Mouse (Mus musculus) kidney, embryonic 14.5 days (tissue): ENCODE results near the gene Adgrg1. TPM values are rescaled to one million over a fixed set of nuclear protein-coding genes. Genes with fewer than 3 reads are reported as not detected.
A peak's percentile ranks its signal among the peaks of the same experiment; 100 is the strongest.
"Not testable (repeated sequence)": the region's sequence is repeated elsewhere in the genome, so short reads cannot be mapped to it uniquely, and the experiment has no call there.

Experiments
- ATAC-seq: fragments of 200-750 bp; cut with Nextera tagmentation; 2 replicates; pipeline ENCODE4 v1.8.0; 2017; ENCODE audit warnings: moderate number of reproducible peaks, mild to moderate bottlenecking, moderate TSS enrichment, moderate library complexity; ENCODE audit not compliant: low FRiP score, low TSS enrichment
- H3K27ac ChIP-seq: fragments of 300-500 bp; sonication (generic); 2 replicates; pipeline ENCODE4 v1.5.1; 2014; ENCODE audit warnings: low read depth, mild to moderate bottlenecking, low read length, moderate library complexity, mixed read lengths
- H3K27me3 ChIP-seq: fragments of 300-500 bp; sonication (generic); 2 replicates; pipeline ENCODE4 v1.6.1; 2014; ENCODE audit warnings: mild to moderate bottlenecking, low read length; ENCODE audit not compliant: control insufficient read depth, insufficient read depth
- H3K36me3 ChIP-seq: fragments of 300-500 bp; sonication (generic); 2 replicates; pipeline ENCODE4 v1.6.1; 2014; ENCODE audit warnings: low read length, mixed read lengths; ENCODE audit not compliant: control insufficient read depth, insufficient read depth
- H3K4me1 ChIP-seq: fragments of 300-500 bp; sonication (generic); 2 replicates; pipeline ENCODE4 v1.6.1; 2014; ENCODE audit warnings: low read length, mixed read lengths; ENCODE audit not compliant: control insufficient read depth, insufficient read depth
- H3K4me2 ChIP-seq: fragments of 300-500 bp; sonication (generic); replicated peaks from 2 replicates; pipeline ENCODE4 v1.6.1; 2014; ENCODE audit warnings: low read depth, mild to moderate bottlenecking, low read length
- H3K4me3 ChIP-seq: fragments of 300-500 bp; sonication (generic); 2 replicates; pipeline ENCODE4 v1.5.1; 2014; ENCODE audit warnings: mild to moderate bottlenecking, low read length
- H3K9ac ChIP-seq: fragments of 300-500 bp; sonication (generic); 2 replicates; pipeline ENCODE4 v1.6.1; 2014; ENCODE audit warnings: low read depth, mild to moderate bottlenecking, low read length, moderate library complexity
- H3K9me3 ChIP-seq: fragments of 300-500 bp; sonication (generic); 2 replicates; pipeline ENCODE4 v1.6.1; 2016; ENCODE audit warnings: low read length; ENCODE audit not compliant: control insufficient read depth
- WGBS: fragments of 180-500 bp; shearing (Covaris S2); extraction: QIAGEN DNeasy Blood & Tissue Kit; methylation state at CpG from one replicate; pipeline ENCODE4 v1.1.7; 2014; 5-methylcytosine and 5-hydroxymethylcytosine counted together
- polyA plus RNA-seq: library from polyadenylated mRNA; unstranded; fragments of >200 nt; fragmentation: Nextera tagmentation; extraction: Ambion mirVana; gene quantifications from 2 replicates; pipeline ENCODE4 v1.2.1, GENCODE M21; 2014

Adgrg1 gene
- polyA plus RNA-seq, 1 experiment from 2014 or later, result 31.3 TPM

GRCm38 (mm10) chr8:95024387-95024786 is 49.8 kb downstream of the Adgrg1 start:
- no peak overlapping the region for H3K27ac ChIP-seq
- H3K4me3 ChIP-seq, result no peak overlapping the region
- no peaks in the 10 kb centered on the region for H3K4me1 ChIP-seq
- 62% methylated on average over 4 of the region's 4 CpGs for WGBS
- H3K27me3 ChIP-seq, result no peaks in the 10 kb centered on the region
- no peaks in the 10 kb centered on the region for H3K36me3 ChIP-seq
- ATAC-seq, result no peak
- no peaks in the 10 kb centered on the region; the same call in 1 of the 2 replicates for H3K9me3 ChIP-seq
- H3K4me2 ChIP-seq, result no peak overlapping the region
- H3K9ac ChIP-seq, result no peak overlapping the region

DNA sequence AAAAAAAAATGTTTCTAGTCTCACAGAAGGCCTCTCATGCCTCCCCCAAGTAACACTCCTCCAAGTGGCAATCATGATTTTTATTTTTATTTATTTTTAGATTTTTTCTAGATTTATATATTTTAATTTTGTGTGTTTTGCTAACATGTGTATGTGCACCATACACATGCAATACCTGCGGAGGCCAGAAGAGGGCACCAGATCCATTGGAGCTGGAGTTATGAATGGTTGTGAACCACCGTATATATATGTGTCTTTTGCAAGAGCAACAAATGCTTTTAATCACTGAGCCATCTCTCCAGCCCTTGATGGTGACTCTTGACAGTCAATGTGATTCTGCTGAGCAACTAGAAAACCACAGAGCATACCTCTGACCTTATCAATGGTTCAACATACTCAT is 50.9 kb downstream of the Adgrg1 start:
- H3K4me2 ChIP-seq, result no peak overlapping the region
- H3K9ac ChIP-seq, result no peak overlapping the region
- H3K4me1 ChIP-seq, result no peaks in the 10 kb centered on the region
- no peak overlapping the region for H3K4me3 ChIP-seq
- no peak overlapping the region for H3K27ac ChIP-seq
- ATAC-seq, result no peak
- H3K36me3 ChIP-seq, result no peaks in the 10 kb centered on the region
- H3K27me3 ChIP-seq, result no peaks in the 10 kb centered on the region
- H3K9me3 ChIP-seq, result no peaks in the 10 kb centered on the region; the same call in 1 of the 2 replicates
- 71% methylated on average over 2 of the region's 2 CpGs for WGBS

GRCm38 (mm10) chr8:95028391-95028790 is 53.8 kb downstream of the Adgrg1 start:
- ATAC-seq, H3K4me1 ChIP-seq: not testable (repeated sequence)
- 53% methylated on average over 7 of the region's 7 CpGs for WGBS

DNA sequence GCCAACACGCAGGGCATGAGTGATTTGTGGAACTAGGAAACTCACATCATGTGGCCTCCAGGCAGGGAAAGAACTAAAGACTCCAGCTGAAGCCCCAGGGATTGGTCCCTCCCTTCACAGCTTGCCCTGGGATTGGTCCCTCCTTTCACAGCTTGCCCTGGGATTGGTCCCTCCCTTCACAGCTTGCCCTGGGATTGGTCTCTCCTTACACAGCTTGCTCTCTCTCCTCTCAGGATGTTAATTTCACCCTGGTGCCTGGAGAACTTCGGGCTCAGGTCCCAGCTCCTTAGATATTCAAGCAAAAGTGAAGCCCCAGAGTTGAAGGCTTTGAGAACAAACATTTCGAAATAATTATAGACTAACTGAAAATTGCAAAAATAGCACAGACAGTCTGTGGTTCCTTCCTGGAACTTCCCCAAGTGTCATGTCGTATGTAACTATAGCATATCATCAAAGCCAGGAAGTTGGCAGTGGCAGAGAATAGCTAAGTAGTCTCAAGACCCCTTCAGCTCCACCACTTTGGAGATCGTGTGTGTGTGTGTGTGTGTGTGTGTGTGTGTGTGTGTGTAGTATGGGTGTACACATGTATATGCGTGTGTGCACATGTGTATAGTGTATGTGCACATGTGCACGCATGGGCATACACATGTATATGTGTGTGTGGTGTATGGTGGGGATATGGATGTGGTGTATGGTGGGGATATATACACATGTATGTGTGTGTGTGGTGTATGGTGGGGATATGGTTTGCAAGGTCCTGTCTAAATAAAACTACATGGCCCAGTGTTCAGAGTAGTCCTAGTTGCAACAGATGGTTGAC is 62.8 kb downstream of the Adgrg1 start:
- peak; percentile 78; the same call in 1 of the 2 replicates for ATAC-seq
- H3K4me1 ChIP-seq, result no peaks in the 10 kb centered on the region
- H3K4me3 ChIP-seq, result no peak overlapping the region
- no peaks in the 10 kb centered on the region for H3K27me3 ChIP-seq
- 62% methylated on average over 7 of the region's 7 CpGs for WGBS
- no peak overlapping the region for H3K4me2 ChIP-seq
- H3K9me3 ChIP-seq, result no peaks in the 10 kb centered on the region
- no peak overlapping the region for H3K9ac ChIP-seq
- H3K36me3 ChIP-seq, result no peaks in the 10 kb centered on the region
- H3K27ac ChIP-seq, result no peak overlapping the region

More at GRCm38 (mm10) chr8:95028391-95028790, 53.8 kb downstream of the Adgrg1 start:
- not testable (repeated sequence) for H3K4me2 ChIP-seq, H3K27me3 ChIP-seq, H3K36me3 ChIP-seq, H3K9me3 ChIP-seq, H3K27ac ChIP-seq, H3K4me3 ChIP-seq, H3K9ac ChIP-seq

- Histone ChIP-seq H3K4me1 (no peaks in the 10 kb centered on the region), H3K36me3 (no peaks in the 10 kb centered on the region), H3K27me3 (no peaks in the 10 kb centered on the region), H3K4me2 (no peak overlapping the region), H3K9ac (no peak overlapping the region), H3K27ac (peak overlapping the region; percentile 90), H3K9me3 (no peaks in the 10 kb centered on the region), H3K4me3 (no peak overlapping the region)
- 62% methylated on average over 6 of the region's 6 CpGs for WGBS
- peak; percentile 67; the same call in 1 of the 2 replicates for ATAC-seq
Measured at GRCm38 (mm10) chr8:95041883-95042784, 67.6 kb downstream of the Adgrg1 start.

GRCm38 (mm10) chr8:95044811-95045210 is 70.3 kb downstream of the Adgrg1 start:
- no peak overlapping the region for H3K4me2 ChIP-seq

DNA sequence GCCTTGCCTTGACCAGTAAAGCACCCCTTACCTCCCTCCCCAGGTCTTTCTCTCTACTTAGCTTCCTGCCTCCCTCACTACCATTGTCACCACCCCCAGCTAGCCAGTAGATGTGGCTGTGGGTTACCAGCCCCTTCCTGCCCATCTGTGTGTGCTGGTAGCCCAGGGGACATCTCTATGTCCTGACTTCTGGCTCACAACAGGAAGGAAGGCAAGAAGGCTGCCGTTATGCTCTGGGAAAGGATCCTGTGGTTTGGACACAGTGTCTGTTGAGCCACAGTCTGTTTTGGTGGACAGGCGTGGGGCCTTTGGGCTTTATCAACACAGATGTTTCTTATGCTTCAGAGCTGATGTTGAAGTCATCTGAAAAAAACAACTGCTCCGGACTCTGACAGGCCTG is 72.4 kb downstream of the Adgrg1 start:
- Histone ChIP-seq H3K4me2 (no peak overlapping the region), H3K27ac (no peak overlapping the region), H3K27me3 (no peaks in the 10 kb centered on the region; the same call in 1 of the 2 replicates), H3K36me3 (no peaks in the 10 kb centered on the region), H3K4me3 (no peak overlapping the region), H3K9me3 (no peaks in the 10 kb centered on the region), H3K4me1 (no peaks in the 10 kb centered on the region), H3K9ac (no peak overlapping the region)
- ATAC-seq, result no peak
- 71% methylated on average over 3 of the region's 3 CpGs for WGBS

More at GRCm38 (mm10) chr8:95044811-95045210, 70.3 kb downstream of the Adgrg1 start:
- ATAC-seq, result no peak
- H3K9me3 ChIP-seq, result no peaks in the 10 kb centered on the region
- no peak overlapping the region for H3K4me3 ChIP-seq
- H3K4me1 ChIP-seq, result no peaks in the 10 kb centered on the region
- H3K27ac ChIP-seq, result no peak overlapping the region
- H3K27me3 ChIP-seq, result no peaks in the 10 kb centered on the region; the same call in 1 of the 2 replicates
- 71% methylated on average over 4 of the region's 4 CpGs for WGBS
- no peak overlapping the region for H3K9ac ChIP-seq
- H3K36me3 ChIP-seq, result no peaks in the 10 kb centered on the region

DNA sequence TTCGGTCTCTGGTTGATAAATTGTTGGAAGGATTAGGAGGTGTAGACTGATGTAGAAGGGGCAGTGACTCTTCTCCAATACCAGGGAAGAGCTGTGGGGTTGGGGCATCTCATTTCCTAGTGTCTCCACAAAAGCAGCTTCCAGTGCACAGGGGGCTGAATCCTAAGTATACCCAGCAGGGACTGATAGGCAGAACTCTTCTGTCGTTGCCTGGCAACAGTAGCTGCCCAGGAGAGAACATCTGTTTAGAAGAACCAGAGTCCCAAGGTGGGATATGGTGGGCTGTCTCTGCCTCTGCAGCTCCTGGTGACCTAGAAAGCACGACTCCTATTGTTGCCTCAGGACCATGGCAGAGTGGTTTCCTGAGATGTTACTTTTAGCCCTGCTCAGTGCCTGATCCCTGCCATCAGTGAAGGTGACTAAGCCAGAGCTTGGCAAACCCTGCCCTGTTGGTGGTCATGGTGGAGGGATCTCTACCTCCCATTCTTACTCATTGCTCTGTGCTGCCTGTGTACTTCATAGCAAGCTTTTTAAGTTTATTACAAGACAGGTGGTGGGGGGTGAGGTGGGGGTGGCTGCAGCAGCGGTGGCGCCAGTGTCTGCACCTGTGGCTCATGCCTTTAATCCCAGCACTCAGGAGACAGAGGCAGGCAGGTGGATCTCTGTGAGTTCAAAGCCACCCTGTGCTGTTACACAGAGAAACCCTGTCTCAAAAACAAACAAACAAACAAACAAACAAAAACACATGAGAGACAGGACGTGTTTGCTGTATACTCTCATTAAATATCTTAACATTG is 73.5 kb downstream of the Adgrg1 start:
- Histone ChIP-seq H3K36me3 (no peaks in the 10 kb centered on the region), H3K4me3 (no peak overlapping the region), H3K27me3 (no peaks in the 10 kb centered on the region; the same call in 1 of the 2 replicates), H3K9me3 (no peaks in the 10 kb centered on the region), H3K9ac (no peak overlapping the region), H3K4me2 (no peak overlapping the region), H3K4me1 (no peaks in the 10 kb centered on the region), H3K27ac (no peak overlapping the region)
- no peak for ATAC-seq
- 75% methylated on average over 6 of the region's 6 CpGs for WGBS
